Mouse (Mus musculus) liver, embryonic 16.5 days (tissue): Measurements from ENCODE around the gene Glrp1. TPM values are rescaled to one million over a fixed set of nuclear protein-coding genes. Genes with fewer than 3 reads are reported as not detected.

Experiments
- ATAC-seq: fragments of 200-750 bp; cut with Nextera tagmentation; 2 replicates; pipeline ENCODE4 v1.8.0; 2017; ENCODE audit warnings: low read depth, mild to moderate bottlenecking, moderate number of reproducible peaks, moderate library complexity
- H3K27ac ChIP-seq: fragments of 300-500 bp; sonication (generic); 2 replicates; pipeline ENCODE4 v1.5.1; 2014; ENCODE audit warnings: mild to moderate bottlenecking, low read length
- H3K27me3 ChIP-seq: fragments of 300-500 bp; sonication (generic); 2 replicates; pipeline ENCODE4 v1.6.1; 2014; ENCODE audit warnings: low read depth, low read length, mixed read lengths; ENCODE audit not compliant: control insufficient read depth, insufficient read depth
- H3K36me3 ChIP-seq: fragments of 300-500 bp; sonication (generic); 2 replicates; pipeline ENCODE4 v1.6.1; 2014; ENCODE audit warnings: mild to moderate bottlenecking; ENCODE audit not compliant: control insufficient read depth, insufficient read depth
- H3K4me1 ChIP-seq: fragments of 300-500 bp; sonication (generic); 2 replicates; pipeline ENCODE4 v1.6.1; 2014; ENCODE audit warnings: low read depth, low read length, mixed read lengths; ENCODE audit not compliant: control insufficient read depth
- H3K4me2 ChIP-seq: fragments of 300-500 bp; sonication (generic); 2 replicates; pipeline ENCODE4 v1.6.1; 2014; ENCODE audit warnings: low read depth, low read length, mixed read lengths
- H3K4me3 ChIP-seq: fragments of 300-500 bp; sonication (generic); 2 replicates; pipeline ENCODE4 v1.5.1; 2014; ENCODE audit warnings: low read depth, mild to moderate bottlenecking, low read length
- H3K9ac ChIP-seq: fragments of 300-500 bp; sonication (generic); 2 replicates; pipeline ENCODE4 v1.6.1; 2014; ENCODE audit warnings: low read depth, low read length
- H3K9me3 ChIP-seq: fragments of 300-500 bp; sonication (generic); replicated peaks from 2 replicates; pipeline ENCODE4 v1.6.1; 2016; ENCODE audit warnings: low read length; ENCODE audit not compliant: control insufficient read depth
- WGBS: fragments of 180-500 bp; shearing (Covaris S2); extraction: QIAGEN DNeasy Blood & Tissue Kit; methylation state at CpG from one replicate; pipeline ENCODE4 v1.1.7; 2014; ENCODE audit not compliant: insufficient replicate concordance; 5-methylcytosine and 5-hydroxymethylcytosine counted together
- polyA plus RNA-seq: library from polyadenylated mRNA; unstranded; fragments of >200 nt; fragmentation: Nextera tagmentation; extraction: Ambion mirVana; gene quantifications from 2 replicates; pipeline ENCODE4 v1.2.1, GENCODE M21; 2015

The Glrp1 gene
- polyA plus RNA-seq, 1 experiment from 2014 or later = 0.11 TPM

- ATAC-seq = no peak
- Histone ChIP-seq H3K27ac (no peak overlapping the region), H3K4me2 (no peak overlapping the region), H3K9me3 (no peaks in the 10 kb centered on the region), H3K36me3 (no peaks in the 10 kb centered on the region), H3K4me1 (no peaks in the 10 kb centered on the region), H3K9ac (no peak overlapping the region), H3K4me3 (no peak overlapping the region), H3K27me3 (no peaks in the 10 kb centered on the region)
- WGBS = 26% methylated on average over 6 of the region's 6 CpGs
These were observed 47.4 kb downstream of the Glrp1 start for GRCm38 (mm10) chr1:88462484-88462883.

- H3K27me3 ChIP-seq = no peaks in the 10 kb centered on the region
- no peaks in the 10 kb centered on the region for H3K36me3 ChIP-seq
- ATAC-seq = no peak
- WGBS = 22% methylated on average over 1 of the region's 1 CpGs
- no peaks in the 10 kb centered on the region for H3K4me1 ChIP-seq
- no peak overlapping the region for H3K4me3 ChIP-seq
- H3K4me2 ChIP-seq = no peak overlapping the region
- no peaks in the 10 kb centered on the region for H3K9me3 ChIP-seq
- no peak overlapping the region for H3K9ac ChIP-seq
- no peak overlapping the region for H3K27ac ChIP-seq
These were observed 48.8 kb downstream of the Glrp1 start for GRCm38 (mm10) chr1:88461096-88461495.

GRCm38 (mm10) chr1:88459655-88460054 is 50.2 kb downstream of the Glrp1 start:
- H3K9ac ChIP-seq = no peak overlapping the region
- ATAC-seq = no peak
- H3K4me2 ChIP-seq = no peak overlapping the region
- H3K27me3 ChIP-seq = no peaks in the 10 kb centered on the region
- H3K4me3 ChIP-seq = no peak overlapping the region
- 57% methylated on average over 5 of the region's 5 CpGs for WGBS
- no peaks in the 10 kb centered on the region for H3K9me3 ChIP-seq
- no peaks in the 10 kb centered on the region for H3K4me1 ChIP-seq
- H3K27ac ChIP-seq = no peak overlapping the region
- H3K36me3 ChIP-seq = no peaks in the 10 kb centered on the region

GRCm38 (mm10) chr1:88459196-88459595 is 50.7 kb downstream of the Glrp1 start:
- ATAC-seq = no peak
- Histone ChIP-seq H3K27ac (no peak overlapping the region), H3K36me3 (no peaks in the 10 kb centered on the region), H3K4me1 (no peaks in the 10 kb centered on the region), H3K9ac (no peak overlapping the region), H3K4me2 (no peak overlapping the region), H3K9me3 (no peaks in the 10 kb centered on the region), H3K4me3 (no peak overlapping the region), H3K27me3 (no peaks in the 10 kb centered on the region)
- 71% methylated on average over 4 of the region's 4 CpGs for WGBS

- no peak overlapping the region for H3K9ac ChIP-seq
- H3K27me3 ChIP-seq = no peaks in the 10 kb centered on the region
- 50% methylated on average over 14 of the region's 14 CpGs for whole genome bisulfite sequencing
- no peaks in the 10 kb centered on the region for H3K9me3 ChIP-seq
- H3K4me1 ChIP-seq = no peaks in the 10 kb centered on the region
- no peak overlapping the region for H3K4me3 ChIP-seq
- no peaks in the 10 kb centered on the region for H3K36me3 ChIP-seq
- H3K27ac ChIP-seq = no peak overlapping the region
- no peak for ATAC-seq
- H3K4me2 ChIP-seq = no peak overlapping the region
These were observed 53.3 kb downstream of the Glrp1 start for GRCm38 (mm10) chr1:88456451-88457072.

- Histone ChIP-seq H3K36me3 (no peaks in the 10 kb centered on the region), H3K4me2 (no peak overlapping the region), H3K27me3 (no peaks in the 10 kb centered on the region), H3K9me3 (no peaks in the 10 kb centered on the region), H3K4me1 (no peaks in the 10 kb centered on the region), H3K9ac (no peak overlapping the region), H3K4me3 (no peak overlapping the region), H3K27ac (no peak overlapping the region)
- WGBS = 63% methylated on average over 3 of the region's 3 CpGs
- ATAC-seq = no peak
These were observed 54.1 kb downstream of the Glrp1 start for GRCm38 (mm10) chr1:88455761-88456160.

GRCm38 (mm10) chr1:88454703-88455102 is 55.2 kb downstream of the Glrp1 start:
- Histone ChIP-seq H3K27me3 (no peaks in the 10 kb centered on the region), H3K4me2 (no peak overlapping the region), H3K4me3 (no peak overlapping the region), H3K9me3 (no peaks in the 10 kb centered on the region), H3K36me3 (no peaks in the 10 kb centered on the region), H3K27ac (no peak overlapping the region), H3K9ac (no peak overlapping the region), H3K4me1 (no peaks in the 10 kb centered on the region)
- no peak for ATAC-seq
- 34% methylated on average over 3 of the region's 3 CpGs for WGBS

GRCm38 (mm10) chr1:88452198-88452597 is 57.7 kb downstream of the Glrp1 start:
- no peaks in the 10 kb centered on the region for H3K4me1 ChIP-seq
- ATAC-seq = no peak

GRCm38 (mm10) chr1:88450668-88451067 is 59.2 kb downstream of the Glrp1 start:
- Histone ChIP-seq H3K27me3 (no peaks in the 10 kb centered on the region), H3K4me2 (no peak overlapping the region), H3K9me3 (no peaks in the 10 kb centered on the region), H3K9ac (no peak overlapping the region), H3K27ac (no peak overlapping the region), H3K36me3 (no peaks in the 10 kb centered on the region), H3K4me1 (no peaks in the 10 kb centered on the region), H3K4me3 (no peak overlapping the region)
- WGBS = 69% methylated on average over 4 of the region's 4 CpGs
- no peak for ATAC-seq

More at GRCm38 (mm10) chr1:88452198-88452597, 57.7 kb downstream of the Glrp1 start:
- WGBS = 63% methylated on average over 6 of the region's 6 CpGs
- H3K36me3 ChIP-seq = no peaks in the 10 kb centered on the region
- H3K9me3 ChIP-seq = no peaks in the 10 kb centered on the region
- H3K9ac ChIP-seq = no peak overlapping the region
- H3K27ac ChIP-seq = no peak overlapping the region
- H3K4me3 ChIP-seq = no peak overlapping the region
- no peaks in the 10 kb centered on the region for H3K27me3 ChIP-seq
- H3K4me2 ChIP-seq = no peak overlapping the region
